Mouse (Mus musculus): ENCODE data around the gene Scarb1. TPM values are rescaled to one million over a fixed set of nuclear protein-coding genes. Genes with fewer than 3 reads are reported as not detected.
A peak's percentile ranks its signal among the peaks of the same experiment; 100 is the strongest.

Gene Scarb1
- total RNA-seq, 2 experiments from 2014 or later = 11.7 to 25.2 TPM

GRCm38 (mm10) chr5:125305229-125306081 is 35.4 kb downstream of the Scarb1 start:
- DNase-seq = no peak

DNA sequence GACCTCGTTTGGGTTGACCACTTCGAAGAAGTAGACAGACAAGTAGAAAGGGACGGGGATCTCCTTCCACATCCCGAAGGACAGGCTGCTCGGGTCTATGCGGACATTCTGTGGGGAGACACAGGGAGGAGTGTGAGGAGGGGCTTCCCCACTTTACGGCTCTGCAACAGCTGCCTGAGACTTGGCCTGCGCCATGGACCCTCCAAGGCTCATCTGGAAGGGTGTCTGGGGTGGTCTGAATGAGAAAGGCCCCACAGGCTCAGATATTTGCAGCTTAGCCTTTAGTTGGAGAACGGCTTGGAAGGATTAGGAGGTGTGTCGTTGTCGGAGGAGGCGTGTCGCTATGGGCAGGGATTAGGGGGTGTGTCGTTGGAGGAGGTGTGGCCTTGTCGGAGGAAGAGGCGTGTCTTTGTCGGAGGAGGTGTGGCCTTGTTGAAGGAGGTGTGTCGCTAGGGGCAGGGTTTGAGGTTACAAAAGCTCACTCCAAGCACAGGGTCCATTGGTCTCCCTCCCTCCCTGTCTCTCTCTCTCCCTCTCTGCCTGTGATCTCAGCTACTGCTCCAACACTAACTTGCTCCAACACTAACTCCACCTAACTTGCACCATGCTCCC is 36.5 kb downstream of the Scarb1 start:
- no peak for DNase-seq

- no peak for DNase-seq
Measured at GRCm38 (mm10) chr5:125303055-125303454, 37.8 kb downstream of the Scarb1 start.

DNA sequence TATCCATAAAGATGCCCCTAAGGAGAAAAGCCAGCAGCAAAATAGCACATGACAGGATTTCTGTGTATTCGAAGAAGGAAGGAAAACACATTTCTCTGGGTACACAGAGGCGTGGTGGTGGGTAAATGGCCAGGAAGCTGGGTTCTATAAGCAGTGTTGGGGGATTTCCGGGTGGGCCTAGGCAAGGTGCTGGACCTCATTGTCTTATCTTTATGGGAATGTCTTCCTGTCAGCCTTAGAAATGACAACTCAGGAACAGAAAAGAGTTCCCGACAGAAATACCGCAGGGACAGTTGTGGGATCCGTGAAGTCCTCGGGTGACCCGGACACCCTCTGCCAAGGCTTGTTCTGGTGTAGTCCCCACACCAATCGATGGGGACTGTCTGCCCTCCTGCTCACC is 42.7 kb downstream of the Scarb1 start:
- DNase-seq = no peak

DNA sequence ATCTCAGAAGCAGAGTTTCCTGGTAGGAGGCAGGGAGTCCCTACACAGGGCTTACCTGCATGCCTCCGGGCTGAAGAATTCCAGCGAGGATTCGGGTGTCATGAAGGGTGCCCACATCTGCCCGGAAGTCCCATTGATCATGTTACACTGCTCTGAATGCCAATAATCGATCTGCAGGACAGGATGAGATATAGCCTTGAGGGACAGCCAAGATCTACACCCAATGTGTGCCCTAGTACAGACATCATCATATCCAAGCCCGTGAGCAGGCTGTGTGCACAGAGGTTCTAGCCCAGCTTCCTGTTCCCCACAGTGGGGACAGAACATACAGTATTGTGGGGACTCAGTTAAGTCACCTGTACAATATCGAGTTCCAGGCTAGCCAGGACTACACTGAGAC is 43.7 kb downstream of the Scarb1 start:
- DNase-seq = no peak

GRCm38 (mm10) chr5:125292951-125293350 is 47.9 kb downstream of the Scarb1 start:
- no peak for DNase-seq

DNA sequence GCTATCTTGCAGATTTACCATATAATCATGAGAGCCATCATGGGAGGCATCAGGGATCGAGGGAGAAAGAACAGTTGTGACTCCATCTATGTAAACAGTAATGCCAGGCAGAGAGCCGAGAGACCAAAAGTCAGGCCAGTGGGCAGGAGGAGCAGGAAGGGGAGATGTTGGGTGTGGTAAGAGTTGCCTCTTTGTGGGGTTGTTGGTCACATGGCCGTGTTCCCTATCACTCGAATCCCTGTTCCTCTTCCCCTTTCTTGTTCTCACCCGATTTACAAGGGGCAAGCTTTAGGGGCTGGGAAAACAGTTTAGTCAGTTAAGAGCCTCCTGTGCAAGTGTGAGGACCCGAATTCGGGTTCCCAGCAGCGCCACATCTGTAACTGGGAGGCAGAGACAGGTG is 49.0 kb downstream of the Scarb1 start:
- DNase-seq = no peak

DNA sequence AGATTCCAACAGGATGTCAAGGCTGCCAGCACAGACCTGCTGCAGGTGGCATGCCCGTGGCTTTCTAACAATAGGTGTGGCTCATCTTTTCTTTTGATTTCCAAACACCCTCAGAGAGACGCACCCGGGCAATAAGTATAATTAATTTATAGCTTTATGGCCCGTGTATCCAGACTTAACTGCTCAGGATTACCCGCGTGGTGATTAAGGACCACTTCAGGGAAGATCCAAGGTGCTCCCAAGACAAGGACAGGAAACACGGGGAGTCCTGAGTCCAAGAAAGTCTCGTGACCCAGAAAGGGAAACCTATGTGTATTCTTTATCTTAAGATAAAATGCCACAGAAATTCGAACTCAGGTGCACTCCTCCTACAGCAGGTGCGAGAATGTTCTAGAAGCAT is 49.5 kb downstream of the Scarb1 start:
- DNase-seq = no peak

GRCm38 (mm10) chr5:125287053-125287655 is 53.7 kb downstream of the Scarb1 start:
- DNase-seq = no peak

DNA sequence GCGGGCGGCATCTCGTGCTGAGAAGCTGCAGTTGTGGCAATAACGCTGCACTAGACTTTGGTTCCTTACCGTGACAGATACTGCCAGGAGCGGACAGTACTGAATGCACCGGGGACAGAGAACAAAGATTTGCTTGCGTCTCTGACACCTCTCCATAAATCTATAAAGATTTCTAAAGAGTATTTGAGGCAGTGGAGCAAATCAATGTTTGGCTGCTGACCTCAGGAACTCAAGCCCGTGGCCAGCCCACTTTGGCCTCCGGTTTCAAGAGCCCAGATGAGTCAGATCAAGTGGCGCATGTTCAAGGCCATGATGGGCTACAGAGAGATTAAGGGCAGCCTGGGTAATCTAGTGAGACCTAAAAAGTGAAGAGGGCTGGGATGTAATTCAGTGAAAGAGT is 54.8 kb downstream of the Scarb1 start:
- no peak for DNase-seq

- DNase-seq = no peak
Measured at GRCm38 (mm10) chr5:125283748-125284640, 56.9 kb downstream of the Scarb1 start.

DNA sequence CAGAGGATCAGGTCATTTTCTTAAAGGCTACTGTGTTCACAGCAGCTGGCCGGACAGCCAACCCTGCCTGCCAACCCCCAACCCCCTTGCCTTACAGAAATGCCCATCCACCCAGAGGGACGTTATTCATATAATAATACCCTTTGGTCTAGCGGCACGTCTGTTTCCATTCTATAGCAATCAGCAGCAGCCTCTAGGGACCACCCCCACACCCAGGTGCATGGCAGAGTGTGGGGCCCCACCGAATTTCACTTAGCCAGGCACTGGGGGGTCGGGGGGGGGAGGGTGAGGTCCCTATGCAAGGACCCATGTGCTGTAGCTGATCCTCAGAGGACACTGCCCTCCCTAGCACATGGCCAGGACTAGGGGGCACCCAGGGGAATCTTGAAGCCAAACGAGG is 61.7 kb downstream of the Scarb1 start:
- no peak for DNase-seq

DNA sequence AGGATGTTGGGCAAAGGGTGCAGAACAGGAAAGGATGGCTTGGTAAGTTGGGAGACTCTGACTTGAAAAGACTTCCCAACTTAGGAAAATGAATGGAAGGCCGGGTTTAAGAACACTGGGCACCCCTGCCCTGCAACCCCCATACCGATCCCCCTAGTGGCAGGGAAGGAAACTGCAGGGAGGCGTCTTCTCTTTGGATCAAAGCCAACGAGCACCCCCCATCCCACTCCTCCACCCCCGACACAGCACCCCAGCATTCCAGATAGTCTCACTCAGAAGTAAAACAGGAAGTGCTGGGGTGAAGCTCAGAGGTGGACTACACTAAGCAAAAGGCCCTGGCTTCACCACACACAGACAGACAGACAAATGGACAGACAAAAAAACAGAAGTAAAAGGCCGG is 62.6 kb downstream of the Scarb1 start:
- no peak for DNase-seq

- DNase-seq = no peak
Measured at GRCm38 (mm10) chr5:125277313-125277712, 63.6 kb downstream of the Scarb1 start.

GRCm38 (mm10) chr5:125276765-125277164 is 64.1 kb downstream of the Scarb1 start:
- peak; percentile 60 for DNase-seq

GRCm38 (mm10) chr5:125275315-125275714 is 65.6 kb downstream of the Scarb1 start:
- DNase-seq = no peak

DNA sequence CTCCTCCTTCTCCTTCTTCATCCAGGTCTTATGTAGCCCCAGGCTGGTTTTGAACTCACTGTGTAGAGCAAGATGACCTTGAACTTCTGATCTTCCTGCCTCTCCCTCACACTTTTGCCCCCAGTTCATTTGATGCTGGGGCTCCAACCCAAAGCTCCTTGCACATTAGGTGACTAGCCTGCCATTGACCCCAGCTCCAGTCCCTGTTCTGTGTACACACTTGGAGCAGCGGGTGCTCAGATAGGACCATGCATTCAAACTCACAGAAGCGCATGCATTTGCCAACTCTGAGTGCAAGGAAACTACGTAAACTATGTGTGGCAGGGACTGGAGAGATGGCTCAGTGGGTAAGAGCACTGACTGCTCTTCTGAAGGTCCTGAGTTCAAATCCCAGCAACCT is 66.1 kb downstream of the Scarb1 start:
- no peak for DNase-seq

GRCm38 (mm10) chr5:125274182-125274581 is 66.7 kb downstream of the Scarb1 start:
- no peak for DNase-seq

- DNase-seq = peak; percentile 90
Measured at GRCm38 (mm10) chr5:125273666-125274109, 67.2 kb downstream of the Scarb1 start.

GRCm38 (mm10) chr5:125272231-125272988 is 68.5 kb downstream of the Scarb1 start:
- no peak for DNase-seq

DNA sequence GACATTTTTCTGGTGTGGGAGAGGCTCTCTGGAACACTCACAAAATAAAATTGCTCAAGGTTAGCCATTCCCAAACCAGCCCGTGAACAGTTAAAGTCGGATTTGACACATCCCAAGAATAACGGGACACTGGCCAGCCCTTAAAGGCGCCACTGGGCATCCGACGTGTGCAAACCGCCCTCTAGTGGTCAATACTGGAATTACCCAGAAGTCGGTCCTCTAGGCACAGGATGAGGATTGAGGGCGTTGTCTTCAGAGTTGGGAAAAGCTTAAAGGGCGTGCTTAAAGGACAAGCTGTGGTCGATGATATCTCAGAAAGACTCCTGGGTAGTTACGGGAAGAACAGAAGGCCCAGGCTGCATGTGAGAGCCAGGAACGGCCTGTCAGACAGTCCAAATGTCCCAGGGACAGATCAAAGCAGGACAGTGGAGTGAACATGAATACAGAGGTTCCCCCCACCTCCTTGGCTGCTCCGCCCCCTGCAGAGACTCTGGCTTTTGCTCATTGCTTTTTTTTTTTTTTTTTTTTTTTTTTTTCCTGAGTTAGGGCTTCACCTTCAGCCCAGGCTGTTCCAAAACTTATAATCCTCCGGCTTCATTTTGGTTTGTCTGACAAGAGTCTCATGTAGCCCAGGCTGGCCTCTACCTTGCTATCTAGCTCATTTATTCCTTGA is 69.2 kb downstream of the Scarb1 start:
- peak; percentile 69 for DNase-seq
